Mouse (Mus musculus) liver, adult 2 months (tissue): ENCODE measurements at regions not wholly inside any gene's neighbourhood (a gene's known extent, or its start where the extent isn't known, plus 50 kb on each side); places are given as distances from the start of the nearest gene placed in this dataset.

Experiments used
- DNase-seq: peaks from one replicate; pipeline ENCODE4 v3.0.0-alpha.2; 2011; ENCODE audit warnings: low read depth, low spot score; ENCODE audit errors: extremely low read depth
- H3K27ac ChIP-seq: fragments of 200-500 bp; replicated peaks from 2 replicates; pipeline ENCODE4 v1.5.1; 2012; ENCODE audit warnings: low read depth, mild to moderate bottlenecking, control low read depth, inconsistent platforms, low read length; ENCODE audit not compliant: insufficient read depth
- H3K27me3 ChIP-seq: fragments of 200-500 bp; 2 replicates; pipeline ENCODE4 v1.6.1; 2012; ENCODE audit warnings: mild to moderate bottlenecking, moderate library complexity, low read length, inconsistent platforms; ENCODE audit not compliant: control insufficient read depth, insufficient read depth
- H3K36me3 ChIP-seq: fragments of 200-500 bp; 2 replicates; pipeline ENCODE4 v1.6.1; 2012; ENCODE audit warnings: low read length, inconsistent platforms; ENCODE audit not compliant: control insufficient read depth, insufficient read depth
- H3K4me1 ChIP-seq: fragments of 200-500 bp; 2 replicates; pipeline ENCODE4 v1.6.1; 2011; ENCODE audit warnings: low read length; ENCODE audit not compliant: control insufficient read depth, insufficient read depth
- H3K4me3 ChIP-seq: fragments of 200-500 bp; 2 replicates; pipeline ENCODE4 v1.5.1; 2011; ENCODE audit warnings: low read depth, mild to moderate bottlenecking, control low read depth, low read length, moderate library complexity; ENCODE audit not compliant: insufficient read depth
- H3K79me2 ChIP-seq: fragments of 200-500 bp; 2 replicates; pipeline ENCODE4 v1.6.1; 2012; ENCODE audit warnings: inconsistent platforms, mild to moderate bottlenecking, low read length, moderate library complexity; ENCODE audit not compliant: control insufficient read depth, insufficient read depth
- H3K9ac ChIP-seq: fragments of 200-500 bp; 2 replicates; pipeline ENCODE4 v1.6.1; 2012; ENCODE audit warnings: low read depth, mild to moderate bottlenecking, control low read depth, inconsistent platforms, low read length
- CTCF ChIP-seq: fragments of 200-500 bp; IDR thresholded peaks from 2 replicates; pipeline ENCODE4 v1.5.1; 2011; ENCODE audit warnings: low read depth, low read length, control low read depth
- POLR2A ChIP-seq: fragments of 200-500 bp; IDR thresholded peaks from 2 replicates; pipeline ENCODE4 v1.6.1; 2011; ENCODE audit warnings: low read length, control low read depth; ENCODE audit not compliant: insufficient read depth; ENCODE audit errors: extremely low read depth
- WGBS: fragments of 180-500 bp; shearing (Covaris S2); methylation state at CpG from one replicate; pipeline ENCODE4 v1.1.7; 2018; 5-methylcytosine and 5-hydroxymethylcytosine counted together

DNA sequence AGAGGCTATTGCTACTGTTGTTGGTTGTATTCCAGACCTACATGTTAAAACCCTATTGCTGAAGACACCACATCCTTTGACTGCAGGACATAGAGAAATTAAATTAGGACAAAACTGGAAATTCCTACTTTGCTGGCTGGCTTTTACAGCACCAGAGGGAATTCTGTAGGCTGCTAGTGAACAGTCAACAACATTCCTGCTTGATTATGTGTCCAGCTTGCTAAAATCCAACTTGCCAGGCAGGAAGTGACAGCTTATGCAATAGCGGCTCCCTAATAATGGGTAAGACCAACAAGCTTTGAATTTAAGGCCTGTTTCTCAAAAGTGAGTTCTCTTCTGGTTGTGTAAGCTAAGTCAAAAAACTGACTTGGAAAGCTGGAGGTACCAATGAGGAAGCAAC is 437.2 kb upstream of the Klf6 start:
- no peaks in the 10 kb centered on the region for H3K79me2 ChIP-seq
- no peaks in the 10 kb centered on the region for H3K27me3 ChIP-seq
- 75% methylated on average over 1 of the region's 1 CpGs for WGBS
- H3K9ac ChIP-seq, result no peak overlapping the region
- no peak overlapping the region for H3K4me3 ChIP-seq
- no peaks in the 10 kb centered on the region for H3K4me1 ChIP-seq
- no peaks in the 10 kb centered on the region for H3K36me3 ChIP-seq
- no peak overlapping the region for H3K27ac ChIP-seq
- DNase-seq, result peak; percentile 6
- TF ChIP-seq POLR2A (no peak), CTCF (no peak)

- no peak overlapping the region for H3K27ac ChIP-seq
- H3K27me3 ChIP-seq, result no peaks in the 10 kb centered on the region
- H3K9ac ChIP-seq, result no peak overlapping the region
- H3K4me3 ChIP-seq, result no peak overlapping the region
- H3K79me2 ChIP-seq, result no peaks in the 10 kb centered on the region
- no peak for TF ChIP-seq CTCF
- no peak for TF ChIP-seq POLR2A
- WGBS, result 81% methylated on average over 9 of the region's 9 CpGs
- no peak for DNase-seq
- H3K36me3 ChIP-seq, result no peaks in the 10 kb centered on the region
- no peaks in the 10 kb centered on the region for H3K4me1 ChIP-seq
These were observed 435.6 kb upstream of the Klf6 start for GRCm38 (mm10) chr13:5425491-5426232.

GRCm38 (mm10) chr13:5433652-5434051 is 427.6 kb upstream of the Klf6 start:
- DNase-seq, result no peak
- no peak overlapping the region for H3K27ac ChIP-seq
- no peaks in the 10 kb centered on the region for H3K27me3 ChIP-seq
- 56% methylated on average over 1 of the region's 1 CpGs for WGBS
- no peak overlapping the region for H3K4me3 ChIP-seq
- no peaks in the 10 kb centered on the region for H3K4me1 ChIP-seq
- no peaks in the 10 kb centered on the region for H3K36me3 ChIP-seq
- H3K9ac ChIP-seq, result no peak overlapping the region
- TF ChIP-seq CTCF (no peak), POLR2A (no peak)
- H3K79me2 ChIP-seq, result no peaks in the 10 kb centered on the region

- no peak overlapping the region for H3K27ac ChIP-seq
- H3K4me3 ChIP-seq, result no peak overlapping the region
- no peak overlapping the region for H3K9ac ChIP-seq
- no peak for DNase-seq
- no peaks in the 10 kb centered on the region for H3K36me3 ChIP-seq
- H3K79me2 ChIP-seq, result no peaks in the 10 kb centered on the region
- H3K27me3 ChIP-seq, result no peaks in the 10 kb centered on the region
- TF ChIP-seq CTCF (no peak), POLR2A (no peak)
- no peaks in the 10 kb centered on the region for H3K4me1 ChIP-seq
These were observed 426.2 kb upstream of the Klf6 start for GRCm38 (mm10) chr13:5435131-5435530.

DNA sequence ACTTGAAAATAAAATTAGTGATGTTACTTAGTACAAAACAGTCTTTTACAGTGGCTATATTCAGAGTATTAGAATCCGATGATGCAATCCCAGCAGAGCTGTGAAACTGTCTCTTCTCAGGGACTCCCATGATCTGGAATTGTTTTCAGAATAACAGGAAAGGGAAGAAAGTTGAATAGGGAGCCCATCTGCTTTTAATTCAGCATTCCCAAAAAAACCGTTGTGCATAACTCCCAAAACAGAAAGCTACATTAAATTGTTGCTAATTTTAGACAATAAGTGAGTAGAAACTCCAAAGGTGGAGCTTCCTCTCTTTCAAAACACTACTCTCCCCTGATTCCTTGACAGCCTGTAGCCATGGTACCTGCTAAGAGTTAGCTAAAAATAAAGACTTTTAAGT is 425.1 kb upstream of the Klf6 start:
- Histone ChIP-seq H3K27ac (no peak overlapping the region), H3K79me2 (no peaks in the 10 kb centered on the region), H3K9ac (no peak overlapping the region), H3K27me3 (no peaks in the 10 kb centered on the region), H3K36me3 (no peaks in the 10 kb centered on the region), H3K4me1 (no peaks in the 10 kb centered on the region), H3K4me3 (no peak overlapping the region)
- TF ChIP-seq POLR2A, result no peak
- TF ChIP-seq CTCF, result no peak
- 72% methylated on average over 2 of the region's 2 CpGs for WGBS
- DNase-seq, result no peak

- Histone ChIP-seq H3K27me3 (no peaks in the 10 kb centered on the region), H3K4me3 (no peak overlapping the region), H3K36me3 (no peaks in the 10 kb centered on the region), H3K4me1 (no peaks in the 10 kb centered on the region), H3K79me2 (no peaks in the 10 kb centered on the region), H3K9ac (no peak overlapping the region), H3K27ac (no peak overlapping the region)
- DNase-seq, result no peak
- 80% methylated on average over 4 of the region's 4 CpGs for WGBS
- no peak for TF ChIP-seq CTCF
- no peak for TF ChIP-seq POLR2A
These were observed 420.8 kb upstream of the Klf6 start for GRCm38 (mm10) chr13:5440454-5440853.
